Mouse (Mus musculus): ENCODE measurements around the gene Slc25a34.

Gene Slc25a34

GRCm38 (mm10) chr4:141623666-141624065 is at the start of gene Slc25a34:
TSS of gene Slc25a34 (minus strand) at chr4:141623821.
- no peak; the same call in 1 of the 2 replicates for ATAC-seq (ENCODE audit: insufficient number of reproducible peaks, low FRiP score, low TSS enrichment)

DNA sequence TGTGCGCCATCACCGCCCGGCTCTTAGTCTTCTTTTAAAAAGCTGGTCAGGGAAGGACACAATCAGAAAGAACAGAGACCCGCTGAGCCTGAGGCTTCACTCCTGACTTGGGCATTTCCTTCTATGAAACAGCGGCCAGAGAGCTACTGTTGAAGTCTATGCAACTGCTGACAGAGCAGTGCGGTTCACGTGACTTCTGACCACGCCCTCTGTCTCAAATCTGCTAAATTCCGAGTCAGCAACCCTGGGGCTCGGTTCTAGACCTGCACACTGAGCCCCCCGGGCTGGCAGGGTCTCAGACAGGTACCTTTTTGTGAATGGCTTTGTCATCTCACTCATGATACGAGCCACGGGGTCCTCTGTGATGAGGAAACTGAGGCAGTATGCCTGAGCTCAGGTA is 48.7 kb upstream of the Slc25a34 start:
- ATAC-seq (ENCODE audit: insufficient number of reproducible peaks, low FRiP score, low TSS enrichment): no peak

GRCm38 (mm10) chr4:141671389-141671788 is 47.8 kb upstream of the Slc25a34 start:
- ATAC-seq (ENCODE audit: insufficient number of reproducible peaks, low FRiP score, low TSS enrichment): no peak

- no peak for ATAC-seq (ENCODE audit: insufficient number of reproducible peaks, low FRiP score, low TSS enrichment)
Measured at GRCm38 (mm10) chr4:141669898-141670712, 46.5 kb upstream of the Slc25a34 start.

GRCm38 (mm10) chr4:141664799-141665198 is 41.2 kb upstream of the Slc25a34 start, which contains the start of gene Plekhm2:
TSS of gene Plekhm2 (minus strand) at chr4:141664899.
- 0 out of 2 replicates have a peak, but pooled peaks have one; percentile 9 for ATAC-seq (ENCODE audit: insufficient number of reproducible peaks, low FRiP score, low TSS enrichment)

DNA sequence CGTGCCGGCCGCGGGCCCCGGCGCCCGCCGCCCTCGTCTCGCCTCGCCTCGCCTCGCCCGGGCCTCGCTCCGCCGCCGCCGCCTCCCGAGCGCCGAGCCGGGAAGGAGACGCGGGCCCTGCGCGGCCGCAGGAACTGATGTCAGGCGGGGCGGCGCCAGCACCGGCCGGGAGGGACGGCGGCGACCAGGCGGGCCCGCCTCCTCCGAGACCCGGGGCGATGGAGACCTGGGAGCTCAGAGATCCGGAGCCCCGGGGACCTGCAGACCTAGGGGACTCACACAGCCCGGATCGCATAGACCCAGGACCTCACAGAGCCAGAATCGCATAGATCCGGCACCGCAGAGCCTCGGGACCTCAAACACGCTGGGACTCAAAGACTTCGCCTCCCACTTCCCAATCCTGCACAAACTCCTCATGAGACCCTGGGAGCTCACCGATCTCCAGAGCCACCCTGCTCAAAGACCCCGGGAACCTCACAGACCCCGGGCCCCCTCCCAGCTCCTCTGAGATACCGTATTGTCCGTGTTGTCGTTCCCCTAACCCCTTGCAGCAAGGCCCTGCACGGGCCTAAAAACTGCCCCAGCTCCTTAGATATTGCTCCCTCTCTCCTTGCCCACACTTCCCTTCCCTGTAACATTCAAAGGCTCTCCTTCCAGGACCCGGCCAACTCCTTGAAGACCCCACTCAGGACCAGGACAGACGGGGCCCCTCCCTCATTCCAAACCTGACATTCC is 40.6 kb upstream of the Slc25a34 start:
- peak; percentile 92 for ATAC-seq (ENCODE audit: insufficient number of reproducible peaks, low FRiP score, low TSS enrichment)

DNA sequence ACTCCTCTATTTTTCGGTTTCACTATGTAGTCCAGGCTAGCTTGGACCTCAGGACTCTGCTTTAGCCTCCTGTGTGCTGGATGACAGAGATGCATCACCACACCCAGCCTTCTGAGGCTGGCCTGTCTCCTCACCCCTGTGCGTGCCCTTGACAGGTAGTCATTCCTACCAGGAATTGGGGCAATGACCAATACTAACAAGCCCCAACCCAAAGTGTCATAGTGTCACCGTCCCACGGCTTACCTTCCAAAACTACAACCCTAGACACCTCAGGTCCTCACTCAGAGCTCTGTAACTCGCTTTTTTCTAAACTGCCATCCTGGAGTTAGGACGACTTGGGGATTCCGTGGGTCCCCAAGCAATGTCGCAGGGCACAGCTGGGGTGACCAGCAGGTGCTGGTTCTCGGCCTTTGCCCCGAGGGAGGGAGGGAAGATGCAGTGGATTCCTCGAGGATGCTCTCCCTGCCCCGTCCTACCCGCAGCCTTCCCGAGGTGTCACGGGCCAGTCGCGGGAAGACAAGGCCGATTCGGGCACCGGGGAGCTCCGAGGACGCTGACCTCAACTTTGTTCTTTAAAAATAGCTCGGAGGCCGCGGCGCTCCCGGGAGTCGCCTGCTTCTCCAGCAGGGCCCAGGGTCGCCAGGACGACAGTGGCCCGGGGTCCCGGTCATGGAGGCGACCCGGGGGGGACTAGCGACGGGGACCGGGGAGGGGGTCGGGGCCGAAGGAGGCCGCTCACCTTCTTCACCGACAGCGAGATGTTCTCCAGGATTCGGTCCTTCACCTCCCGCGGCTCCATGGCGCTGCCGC is 39.7 kb upstream of the Slc25a34 start:
- ATAC-seq (ENCODE audit: insufficient number of reproducible peaks, low FRiP score, low TSS enrichment): no peak

GRCm38 (mm10) chr4:141660884-141661283 is 37.3 kb upstream of the Slc25a34 start:
- no peak for ATAC-seq (ENCODE audit: insufficient number of reproducible peaks, low FRiP score, low TSS enrichment)

DNA sequence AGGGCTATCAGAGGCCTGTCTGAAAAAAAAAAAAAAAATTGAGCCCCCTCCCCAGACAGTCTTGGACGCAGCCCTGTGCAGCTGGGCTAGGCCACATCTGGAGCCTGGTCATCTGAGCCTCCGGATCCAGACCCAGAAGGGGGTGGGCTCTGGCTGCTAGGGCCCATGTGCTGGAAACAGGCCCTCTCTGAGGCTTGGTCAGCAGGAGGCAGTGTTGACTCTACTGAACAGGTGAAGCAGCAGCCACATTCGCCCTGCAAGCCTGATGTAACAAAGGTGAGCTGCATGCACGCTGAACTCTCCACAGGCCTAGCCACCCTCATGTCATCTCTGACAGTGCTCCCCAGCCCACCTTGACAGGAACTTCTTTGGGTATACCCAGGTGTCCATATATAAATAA is 36.1 kb upstream of the Slc25a34 start:
- no peak for ATAC-seq (ENCODE audit: insufficient number of reproducible peaks, low FRiP score, low TSS enrichment)

- no peak for ATAC-seq (ENCODE audit: insufficient number of reproducible peaks, low FRiP score, low TSS enrichment)
Measured at GRCm38 (mm10) chr4:141658846-141659484, 35.3 kb upstream of the Slc25a34 start.

DNA sequence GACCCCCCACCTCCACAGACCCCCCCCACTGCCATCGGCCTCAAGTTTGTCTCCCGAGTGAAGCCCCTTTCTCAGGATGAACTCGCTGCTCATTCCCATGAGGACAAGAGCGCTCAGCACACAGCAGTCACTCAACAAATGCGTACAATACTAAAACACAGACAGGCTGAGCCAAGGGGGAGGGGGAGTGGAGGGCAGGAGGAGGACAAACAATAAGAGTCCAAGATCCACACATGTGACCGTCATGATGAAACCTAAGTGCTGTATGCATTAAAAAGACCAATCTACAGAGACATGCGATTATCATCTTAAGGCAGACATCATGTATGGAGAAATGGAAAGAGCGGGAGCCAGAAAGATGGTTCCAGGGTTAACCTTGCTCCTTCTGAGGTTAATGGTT is 33.3 kb upstream of the Slc25a34 start:
- ATAC-seq (ENCODE audit: insufficient number of reproducible peaks, low FRiP score, low TSS enrichment): no peak

DNA sequence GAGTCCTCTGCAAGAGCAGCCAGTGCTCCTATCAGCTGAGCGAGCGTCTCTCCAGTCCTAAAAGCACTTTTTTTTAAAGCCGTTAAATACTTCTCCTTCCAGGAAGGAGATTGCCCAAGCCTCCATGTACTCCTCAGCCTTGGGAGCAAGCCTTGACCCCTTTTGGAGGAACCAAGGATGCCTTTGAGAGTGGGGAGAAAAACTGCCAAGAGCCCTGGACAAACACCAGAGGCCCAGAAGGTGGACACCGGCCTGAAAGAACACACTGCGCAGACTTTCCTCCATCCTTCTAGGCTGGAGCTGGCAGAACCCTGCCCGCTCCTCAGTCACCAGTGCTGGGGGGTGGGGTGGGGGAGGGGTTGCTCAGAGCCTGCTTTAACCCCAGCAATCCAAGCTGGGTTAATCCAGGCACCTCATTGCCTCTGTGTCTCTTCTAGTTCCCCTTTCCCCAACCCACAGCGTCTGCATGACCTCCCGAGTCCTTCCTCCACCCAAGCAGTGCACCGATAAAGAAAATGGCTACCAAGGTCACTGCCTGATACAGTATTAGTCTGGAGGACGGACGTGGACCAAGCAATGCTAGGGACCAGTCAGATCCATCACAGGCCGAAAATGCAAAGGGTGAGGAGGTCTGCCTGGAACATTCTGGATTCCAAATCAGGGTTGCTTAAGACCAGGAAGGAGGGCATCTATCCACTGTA is 32.4 kb upstream of the Slc25a34 start:
- peak; percentile 18; the same call in 1 of the 2 replicates for ATAC-seq (ENCODE audit: insufficient number of reproducible peaks, low FRiP score, low TSS enrichment)

DNA sequence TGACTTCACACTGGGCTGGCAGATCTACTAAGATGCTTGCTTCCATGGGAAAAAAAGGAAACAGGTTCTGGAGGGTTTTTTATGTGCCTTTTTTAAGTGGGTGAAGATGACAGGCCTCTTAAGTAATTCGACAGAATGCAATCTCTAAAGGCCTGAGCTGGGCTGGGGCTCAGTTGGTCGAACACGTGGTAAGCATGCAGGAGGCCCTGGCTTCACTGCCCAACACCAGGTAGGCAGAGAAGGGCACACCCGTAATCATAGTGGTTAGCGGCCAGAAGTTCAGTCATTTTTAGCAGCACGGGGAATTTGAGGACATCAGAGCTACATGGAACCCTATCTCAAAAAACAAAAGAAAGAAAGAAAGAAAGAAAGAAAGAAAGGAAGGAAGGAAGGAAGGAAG is 30.9 kb upstream of the Slc25a34 start:
- ATAC-seq (ENCODE audit: insufficient number of reproducible peaks, low FRiP score, low TSS enrichment): no peak

GRCm38 (mm10) chr4:141653813-141654212 is 30.2 kb upstream of the Slc25a34 start:
- no peak for ATAC-seq (ENCODE audit: insufficient number of reproducible peaks, low FRiP score, low TSS enrichment)

DNA sequence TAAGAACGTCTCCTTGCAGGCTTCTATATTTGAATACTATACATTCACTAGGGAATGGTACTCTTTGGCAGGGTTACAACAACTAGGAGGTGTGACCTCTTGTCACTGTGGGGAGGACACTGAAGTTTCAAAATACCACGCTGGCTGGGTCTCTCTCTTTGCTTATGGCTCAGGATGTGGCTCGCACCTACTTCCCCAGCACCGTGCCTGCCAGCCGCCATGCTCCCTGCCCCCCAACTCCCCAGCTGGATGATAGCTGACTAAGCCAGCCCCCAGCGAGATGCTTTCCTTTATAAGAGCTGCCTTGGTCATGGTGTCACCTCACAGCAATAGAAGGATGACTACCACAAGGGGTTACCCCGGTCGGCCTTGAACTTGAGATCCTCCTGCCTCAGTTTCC is 29.4 kb upstream of the Slc25a34 start:
- no peak for ATAC-seq (ENCODE audit: insufficient number of reproducible peaks, low FRiP score, low TSS enrichment)

GRCm38 (mm10) chr4:141651944-141652343 is 28.3 kb upstream of the Slc25a34 start:
- ATAC-seq (ENCODE audit: insufficient number of reproducible peaks, low FRiP score, low TSS enrichment): no peak

- ATAC-seq (ENCODE audit: insufficient number of reproducible peaks, low FRiP score, low TSS enrichment): no peak
Measured at GRCm38 (mm10) chr4:141651286-141651685, 27.7 kb upstream of the Slc25a34 start.

- ATAC-seq (ENCODE audit: insufficient number of reproducible peaks, low FRiP score, low TSS enrichment): no peak
Measured at GRCm38 (mm10) chr4:141649244-141649643, 25.6 kb upstream of the Slc25a34 start.

DNA sequence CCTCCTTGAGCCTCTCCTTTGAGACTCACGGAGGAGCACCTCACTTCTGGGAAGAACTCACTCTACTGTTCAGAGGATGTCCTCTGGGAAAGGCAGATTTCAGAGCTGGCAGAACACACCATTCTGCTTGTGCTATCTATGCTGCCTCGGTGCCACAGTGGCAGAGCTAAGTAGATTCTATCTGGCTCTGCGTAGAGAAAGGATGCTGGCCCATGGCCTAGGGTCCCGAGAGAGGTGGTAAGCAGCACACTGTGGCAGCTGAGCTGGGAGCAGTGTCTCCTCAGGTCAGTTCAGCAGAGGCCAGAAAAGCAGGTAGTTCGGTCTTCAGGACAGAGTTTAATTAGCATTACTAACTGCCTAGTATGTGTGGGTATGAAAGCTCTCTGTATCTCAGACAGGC is 24.6 kb upstream of the Slc25a34 start:
- no peak for ATAC-seq (ENCODE audit: insufficient number of reproducible peaks, low FRiP score, low TSS enrichment)

- no peak for ATAC-seq (ENCODE audit: insufficient number of reproducible peaks, low FRiP score, low TSS enrichment)
Measured at GRCm38 (mm10) chr4:141647187-141647586, 23.6 kb upstream of the Slc25a34 start.
